Mouse (Mus musculus) forebrain, embryonic 13.5 days (tissue): ENCODE measurements around the gene Klrb1b. TPM values are rescaled to one million over a fixed set of nuclear protein-coding genes. Genes with fewer than 3 reads are reported as not detected.

ENCODE experiments used
- ATAC-seq: fragments of 200-750 bp; cut with Nextera tagmentation; 2 replicates; pipeline ENCODE4 v1.8.0; 2017
- H3K27ac ChIP-seq: fragments of 300-500 bp; sonication (generic); 2 replicates; pipeline ENCODE4 v1.5.1; 2015; ENCODE audit warnings: inconsistent platforms, mild to moderate bottlenecking, moderate library complexity
- H3K27me3 ChIP-seq: fragments of 300-500 bp; sonication (generic); 2 replicates; pipeline ENCODE4 v1.6.1; 2015; ENCODE audit warnings: mild to moderate bottlenecking, inconsistent platforms
- H3K36me3 ChIP-seq: fragments of 300-500 bp; sonication (generic); 2 replicates; pipeline ENCODE4 v1.6.1; 2015; ENCODE audit warnings: mild to moderate bottlenecking, inconsistent platforms; ENCODE audit not compliant: poor library complexity, severe bottlenecking
- H3K4me1 ChIP-seq: fragments of 300-500 bp; sonication (generic); 2 replicates; pipeline ENCODE4 v1.6.1; 2015; ENCODE audit warnings: inconsistent platforms
- H3K4me2 ChIP-seq: fragments of 300-500 bp; sonication (generic); 2 replicates; pipeline ENCODE4 v1.6.1; 2015; ENCODE audit warnings: inconsistent platforms, mild to moderate bottlenecking, moderate library complexity
- H3K4me3 ChIP-seq: fragments of 300-500 bp; sonication (generic); 2 replicates; pipeline ENCODE4 v1.5.1; 2015; ENCODE audit warnings: mild to moderate bottlenecking, inconsistent platforms
- H3K9ac ChIP-seq: fragments of 300-500 bp; sonication (generic); 2 replicates; pipeline ENCODE4 v1.6.1; 2015; ENCODE audit warnings: mild to moderate bottlenecking, inconsistent platforms
- H3K9me3 ChIP-seq: fragments of 300-500 bp; sonication (generic); replicated peaks from 2 replicates; pipeline ENCODE4 v1.6.1; 2016; ENCODE audit warnings: inconsistent platforms
- WGBS: fragments of 180-500 bp; shearing (Covaris S2); methylation state at CpG from one replicate; pipeline ENCODE4 v1.1.7; 2015; 5-methylcytosine and 5-hydroxymethylcytosine counted together
- polyA plus RNA-seq: library from polyadenylated mRNA; unstranded; fragments of >200 nt; fragmentation: Nextera tagmentation; extraction: Ambion mirVana; gene quantifications from 2 replicates; pipeline ENCODE4 v1.2.1, GENCODE M21; 2015

Gene Klrb1b
- polyA plus RNA-seq, 1 experiment from 2014 or later, result not detected

DNA sequence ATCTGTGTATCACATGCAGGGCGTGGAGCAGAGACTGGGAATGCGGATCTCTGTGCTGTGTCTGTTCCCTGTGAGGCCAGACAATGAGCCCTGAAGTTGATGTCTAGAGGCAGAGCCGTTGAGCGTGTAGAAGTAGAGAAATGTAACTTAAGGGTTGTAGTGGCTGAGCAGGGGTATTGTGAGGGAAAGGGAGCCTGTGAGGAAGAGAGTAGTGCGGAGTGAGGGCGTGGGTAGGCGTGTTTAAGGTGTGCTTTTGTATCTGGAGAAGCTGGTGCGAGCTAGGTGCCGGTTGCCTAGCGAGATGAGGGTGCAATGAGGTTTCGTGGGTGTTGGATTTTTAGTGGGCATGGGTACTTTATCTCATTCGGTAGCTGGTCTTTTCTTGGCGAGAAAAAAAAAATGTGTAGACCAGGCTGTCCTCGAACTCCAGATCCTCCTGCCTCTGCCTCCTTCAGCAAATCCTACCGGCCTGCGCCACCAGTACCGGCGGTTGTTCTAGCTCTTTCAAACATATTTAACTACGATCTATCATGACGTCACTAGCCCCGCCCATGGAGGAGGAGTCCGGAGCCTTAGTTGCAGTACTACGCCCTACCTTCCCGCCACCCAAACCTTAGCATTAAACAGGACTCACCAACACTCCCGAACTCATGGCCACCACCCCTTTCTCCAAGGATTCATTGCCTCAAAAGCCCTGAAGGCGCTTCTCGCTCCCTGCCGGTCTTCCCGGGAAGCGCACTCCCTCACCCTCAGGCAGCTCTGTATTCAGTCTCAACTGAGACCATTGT is 62.2 kb downstream of the Klrb1b start:
- H3K27ac ChIP-seq, result peak overlapping the region; percentile 88
- WGBS, result 2% methylated on average over 30 of the region's 30 CpGs
- ATAC-seq, result peak; percentile 93
- H3K4me3 ChIP-seq, result peak overlapping the region; percentile 53
- H3K4me2 ChIP-seq, result peak overlapping the region; percentile 63
- no peaks in the 10 kb centered on the region for H3K27me3 ChIP-seq
- peak overlapping the region; percentile 68 for H3K9ac ChIP-seq
- H3K4me1 ChIP-seq, result 0 out of 2 replicates have a peak, but pooled peaks cover 4% of the 10 kb centered on the region
- H3K36me3 ChIP-seq, result no peaks in the 10 kb centered on the region
- no peaks in the 10 kb centered on the region for H3K9me3 ChIP-seq

Other genes starting within 250 kb of the Klrb1b start
- gene A2ml1, start 244.7 kb downstream of the Klrb1b start, polyA plus RNA-seq, result 2.2 and 2.6 TPM in 2 replicates
- gene Klrb1a, start 202.8 kb downstream of the Klrb1b start, polyA plus RNA-seq, result not detected in 2 replicates
- gene Clec2h, start 163.9 kb downstream of the Klrb1b start, polyA plus RNA-seq, result not detected in 2 replicates
- gene Klrb1, start 103.3 kb downstream of the Klrb1b start, polyA plus RNA-seq, result not detected in 2 replicates
- gene Klrb1c, start 37.1 kb downstream of the Klrb1b start, polyA plus RNA-seq, result not detected in 2 replicates
- gene Gm44511, start within 50 bp of the Klrb1b start, polyA plus RNA-seq, result not detected in 2 replicates
- not detected in 2 replicates for gene Clec2i, start 61.3 kb upstream of the Klrb1b start, polyA plus RNA-seq
- 0.17 and 0.29 TPM in 2 replicates for gene BC035044, start 64.8 kb upstream of the Klrb1b start, polyA plus RNA-seq
- not detected in 2 replicates for gene Clec2g, start 108.0 kb upstream of the Klrb1b start, polyA plus RNA-seq
- 0.21 TPM in 1 of 2 replicates, not detected in the other for gene Klrb1f, start 219.6 kb upstream of the Klrb1b start, polyA plus RNA-seq